Mouse (Mus musculus) mouse trophoblast stem cell (cell line): Measurements from ENCODE around the gene Cux1.

Experiments
- in situ Hi-C, 2 experiments: fragments of 300-500 bp; cut with MseI, MboI; formaldehyde crosslinking; loops; 2 replicates in 1 of 2; 3 replicates in 1 of 2; pipeline ENCODE4 v1.15.1; 2025

Cux1 gene

DNA sequence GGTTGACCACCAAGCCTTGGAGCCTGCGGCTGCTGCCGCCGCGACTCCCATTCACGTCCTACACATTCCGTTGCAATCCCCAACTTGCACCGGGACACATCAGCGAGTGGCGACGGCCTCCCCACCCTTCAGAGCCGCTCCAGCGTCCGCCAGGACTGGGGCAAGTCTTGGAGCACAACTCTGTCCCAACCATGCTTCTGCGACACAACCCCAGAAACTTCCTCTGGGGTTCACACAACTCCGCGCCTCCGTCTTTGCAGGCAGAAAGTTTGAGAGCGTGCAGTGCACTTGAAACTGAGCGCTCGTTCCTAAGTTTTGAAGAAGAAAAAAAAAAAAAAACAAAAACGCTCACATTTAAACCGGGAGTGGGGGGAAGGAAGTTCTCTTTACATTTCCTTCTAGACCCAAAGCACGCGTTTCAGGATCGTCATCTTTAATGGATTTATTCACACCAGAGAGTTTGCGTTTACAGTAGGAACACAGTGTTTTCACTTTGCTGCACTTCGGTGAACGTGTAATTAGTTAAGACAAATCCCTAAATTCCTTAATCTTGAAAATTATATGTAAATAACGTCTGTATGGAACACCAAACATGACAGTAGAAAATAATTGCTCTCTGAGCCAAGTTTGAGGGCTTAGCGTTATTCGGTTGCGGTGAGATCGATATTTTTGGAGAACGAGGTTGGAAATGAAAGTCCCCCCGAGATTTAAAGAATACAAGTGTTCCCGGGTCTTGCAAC is 906 bp upstream of the Cux1 start:
- in situ Hi-C loops, result loop anchor here (5.0 to 10.0 kb wide), 2 partner anchors 54 to 97 kb away; no protein-coding TSS in a partner anchor

DNA sequence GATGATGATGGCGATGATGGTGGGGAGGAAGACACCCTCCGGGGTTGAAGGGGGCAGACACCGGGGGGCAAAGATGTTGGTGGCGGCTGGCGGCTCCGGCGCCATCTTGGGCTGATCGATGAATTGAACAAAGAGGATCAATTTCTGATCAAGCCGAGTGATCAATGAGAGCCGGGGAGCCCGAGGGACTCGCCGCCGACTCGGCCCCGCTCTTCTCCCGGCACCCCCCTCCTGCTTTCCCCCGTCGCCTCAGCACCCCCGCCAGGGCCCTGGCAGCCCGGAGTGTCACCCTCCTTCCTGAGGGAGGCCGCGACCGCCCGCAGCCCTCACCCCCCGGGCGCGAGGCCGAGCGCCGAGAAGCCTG is 496 bp downstream of the Cux1 start:
- in situ Hi-C loops, result loop anchor here (5.0 to 10.0 kb wide), 2 partner anchors 56 to 98 kb away; no protein-coding TSS in a partner anchor

GRCm38 (mm10) chr5:136566001-136566811 is 1.1 kb downstream of the Cux1 start:
- in situ Hi-C loops, result loop anchor here (5.0 to 10.0 kb wide), 2 partner anchors 56 to 99 kb away; no protein-coding TSS in a partner anchor

- in situ Hi-C loops, result loop anchor here (5.0 to 10.0 kb wide), 2 partner anchors 57 to 99 kb away; no protein-coding TSS in a partner anchor
These were observed 1.9 kb downstream of the Cux1 start for GRCm38 (mm10) chr5:136565311-136565811.

GRCm38 (mm10) chr5:136564613-136565299 is 2.5 kb downstream of the Cux1 start:
- in situ Hi-C loops, result loop anchor here (5.0 to 10.0 kb wide), 2 partner anchors 58 to 100 kb away; no protein-coding TSS in a partner anchor

- in situ Hi-C loops, result loop anchor here in 1 of 2 experiments (10.0 kb wide), 1 partner anchor 101 kb away; no protein-coding TSS in a partner anchor
These were observed 3.3 kb downstream of the Cux1 start for GRCm38 (mm10) chr5:136563996-136564395.

- in situ Hi-C loops, result loop anchor here in 1 of 2 experiments (10.0 kb wide), 1 partner anchor 102 kb away; no protein-coding TSS in a partner anchor
These were observed 4.2 kb downstream of the Cux1 start for GRCm38 (mm10) chr5:136563104-136563503.

- in situ Hi-C loops, result loop anchor here in 1 of 2 experiments (10.0 kb wide), 1 partner anchor 103 kb away; no protein-coding TSS in a partner anchor
These were observed 5.1 kb downstream of the Cux1 start for GRCm38 (mm10) chr5:136562212-136562611.

- in situ Hi-C loops, result loop anchor here in 1 of 2 experiments (10.0 kb wide), 1 partner anchor 103 kb away; no protein-coding TSS in a partner anchor
These were observed 5.6 kb downstream of the Cux1 start for GRCm38 (mm10) chr5:136561641-136562040.

DNA sequence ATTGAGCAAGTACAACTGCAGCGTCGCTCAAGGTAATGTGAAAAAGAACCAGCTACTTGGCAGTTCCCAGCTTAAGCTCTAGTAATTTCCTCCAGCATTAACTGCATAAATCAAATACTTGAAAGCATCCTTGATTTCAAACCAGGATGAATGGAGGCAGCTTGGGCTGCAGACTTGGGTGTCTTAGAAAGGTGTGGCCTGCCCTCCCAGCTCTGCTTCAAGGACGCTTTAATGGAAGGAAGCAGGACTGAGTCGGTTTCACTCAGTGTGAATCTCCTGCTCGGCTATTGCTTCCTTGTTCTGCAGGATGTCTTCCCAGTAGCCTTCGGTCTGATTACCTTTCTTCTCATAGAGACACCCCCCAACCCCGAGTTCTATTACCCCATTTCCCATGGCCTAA is 6.6 kb downstream of the Cux1 start:
- in situ Hi-C loops, result loop anchor here in 1 of 2 experiments (10.0 kb wide), 1 partner anchor 104 kb away; no protein-coding TSS in a partner anchor

DNA sequence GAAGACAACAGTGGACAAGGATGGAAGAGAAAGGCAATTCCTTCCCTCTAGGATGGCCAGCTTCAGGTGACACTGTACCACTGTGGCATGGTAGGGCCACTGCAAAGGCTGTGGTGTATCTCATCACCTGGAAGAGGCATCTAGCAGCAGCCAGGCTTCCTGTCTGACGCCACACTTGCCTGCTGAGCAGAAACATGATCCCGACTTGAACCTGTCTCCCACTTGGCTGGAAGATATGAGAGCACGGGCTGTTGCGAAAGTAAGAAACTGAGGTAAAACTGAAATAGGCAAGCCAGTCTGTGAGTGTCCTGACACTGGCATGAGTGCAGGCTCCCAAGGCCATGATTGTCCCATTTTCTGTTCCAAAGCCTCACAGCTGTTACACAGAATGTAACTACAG is 9.8 kb downstream of the Cux1 start:
- in situ Hi-C loops, result no loop called here

DNA sequence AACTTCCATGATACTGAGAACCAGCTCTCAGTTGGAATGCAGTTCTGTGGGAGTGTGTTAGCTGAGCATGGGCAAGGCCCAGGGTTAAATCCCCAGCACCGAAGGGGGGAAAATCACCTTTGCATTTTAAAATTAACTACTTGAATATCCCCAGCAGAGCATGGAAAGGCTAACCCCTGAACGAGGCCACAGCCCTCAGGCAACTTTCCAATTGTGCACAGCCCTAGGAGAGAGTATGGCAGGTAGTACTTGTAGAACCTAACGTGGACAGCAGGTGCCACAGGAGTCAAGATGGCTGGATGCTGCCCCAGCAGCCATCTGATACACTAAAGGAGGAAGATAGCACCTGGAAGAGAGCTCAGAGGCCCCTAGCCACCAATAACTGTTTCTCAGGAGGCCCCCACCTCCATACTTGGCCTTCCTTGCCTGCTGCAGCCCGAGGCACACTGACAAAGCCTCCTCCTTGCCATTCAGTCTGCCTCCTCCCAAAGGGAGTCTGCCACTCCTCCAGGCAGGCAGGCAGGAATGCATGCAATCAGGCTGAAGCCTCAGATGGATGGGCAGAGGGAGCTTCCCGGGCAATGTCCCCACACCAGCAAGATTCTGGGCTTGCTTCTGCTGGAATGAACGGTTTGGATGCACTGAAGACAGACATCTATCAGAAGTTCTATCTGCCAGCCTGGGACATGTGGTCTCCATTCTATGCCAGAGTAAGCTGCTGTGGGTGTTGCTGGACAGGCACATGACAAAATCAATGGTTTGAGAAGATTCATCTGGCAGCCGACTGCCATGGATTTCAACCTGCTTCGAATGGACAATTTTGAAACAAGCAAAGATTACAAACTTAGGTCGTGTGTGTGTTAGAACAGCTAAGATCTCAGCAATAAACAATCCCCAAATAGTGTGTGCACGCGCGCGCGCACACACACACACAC is 10.7 kb downstream of the Cux1 start:
- in situ Hi-C loops, result no loop called here

DNA sequence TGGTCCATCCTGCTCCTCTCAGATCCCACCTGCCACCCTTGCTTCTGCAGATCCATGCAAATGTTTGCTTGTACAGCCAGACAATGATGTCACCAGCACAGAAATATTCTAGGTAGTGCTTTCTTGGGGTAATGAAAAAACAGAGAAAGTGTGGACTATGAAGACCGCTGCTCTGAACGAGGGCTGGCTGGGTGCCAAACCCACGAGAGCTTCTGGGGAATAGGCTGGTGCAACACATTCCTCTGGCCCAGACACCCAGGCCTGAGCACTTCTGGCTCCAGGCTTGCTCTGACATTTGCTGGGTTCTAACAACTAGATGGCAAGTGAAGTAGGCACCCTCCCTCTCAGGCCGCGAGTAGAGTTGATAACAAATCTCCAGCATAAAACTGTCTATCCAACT is 11.6 kb downstream of the Cux1 start:
- in situ Hi-C loops, result no loop called here

DNA sequence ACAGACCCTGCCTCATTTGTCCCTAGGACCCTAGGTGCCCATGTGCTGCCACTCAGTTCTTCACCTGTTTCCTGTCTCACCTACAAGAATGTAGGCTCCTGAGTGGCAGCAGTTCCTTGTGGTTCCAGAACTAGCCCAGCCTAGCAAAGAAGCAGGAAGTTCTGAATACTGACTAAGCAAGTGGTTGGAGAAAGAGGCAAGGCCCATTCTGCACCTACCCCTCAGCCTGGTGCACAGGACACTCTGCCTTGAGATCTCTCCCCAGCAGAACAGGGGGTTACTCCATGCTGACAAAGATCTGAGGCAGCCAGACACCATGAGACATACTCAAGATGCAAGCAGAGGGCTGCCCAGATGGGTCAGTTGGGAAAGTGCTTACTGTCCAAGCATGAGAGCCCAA is 14.5 kb downstream of the Cux1 start:
- in situ Hi-C loops, result no loop called here

DNA sequence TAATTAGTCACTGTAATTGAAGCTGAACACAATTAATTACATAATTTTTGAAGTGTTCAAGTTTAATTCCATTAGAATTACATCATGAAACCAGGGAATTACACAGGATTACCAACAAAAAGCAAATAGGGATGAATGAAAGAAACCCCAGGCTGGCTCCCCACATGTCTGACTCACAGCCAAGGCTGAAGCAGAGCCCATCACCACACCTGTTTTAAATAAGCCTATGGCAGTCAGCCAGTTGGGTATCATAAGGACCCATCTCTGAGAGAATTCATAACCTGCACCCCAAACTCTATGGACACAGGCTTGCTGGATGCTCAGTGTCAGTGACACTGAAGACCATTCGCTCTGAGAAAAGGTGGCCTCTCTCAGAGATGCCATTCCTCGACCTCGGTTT is 15.2 kb downstream of the Cux1 start:
- in situ Hi-C loops, result no loop called here

DNA sequence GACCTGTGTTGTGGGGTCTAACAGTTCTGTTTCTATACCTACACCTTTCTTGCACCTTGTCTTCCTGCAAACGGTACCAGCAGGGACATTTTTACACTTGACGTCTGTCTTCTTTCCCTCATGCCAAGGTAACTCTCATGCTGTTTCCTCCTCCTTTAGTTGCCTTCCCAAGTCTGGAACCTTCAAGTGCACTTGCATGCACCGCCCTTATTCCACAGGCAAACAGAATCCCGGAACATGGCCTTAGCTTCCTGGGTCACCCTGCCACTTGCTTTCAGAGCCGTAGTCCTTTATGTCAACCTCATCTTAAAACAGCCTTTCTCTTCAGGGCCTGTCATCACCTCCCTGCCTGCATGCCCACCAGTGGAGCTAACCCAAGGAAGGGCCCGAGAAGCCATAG is 15.7 kb downstream of the Cux1 start:
- in situ Hi-C loops, result no loop called here

DNA sequence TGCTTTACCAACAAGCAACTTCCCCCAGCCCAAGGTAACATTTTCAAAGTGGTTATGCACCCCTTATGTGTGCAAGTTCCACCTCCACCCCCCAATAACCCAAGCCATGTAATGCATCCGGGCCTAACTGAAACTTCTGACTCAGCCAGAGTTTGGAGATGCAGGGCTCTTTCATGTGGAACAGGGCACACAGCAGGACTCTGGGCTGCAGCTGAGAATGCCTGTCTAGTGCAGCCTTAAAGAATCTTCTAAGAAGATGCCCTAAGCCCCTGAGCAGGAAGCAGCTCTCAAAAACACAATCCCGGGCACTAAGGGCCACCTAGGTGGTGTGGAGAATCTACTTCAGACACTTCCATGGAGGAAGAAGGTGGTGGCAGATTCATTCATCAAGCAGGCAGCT is 16.6 kb downstream of the Cux1 start:
- in situ Hi-C loops, result no loop called here

- in situ Hi-C loops, result no loop called here
These were observed 18.5 kb downstream of the Cux1 start for GRCm38 (mm10) chr5:136548776-136549175.

GRCm38 (mm10) chr5:136545061-136545460 is 22.2 kb downstream of the Cux1 start:
- in situ Hi-C loops, result no loop called here

- in situ Hi-C loops, result no loop called here
These were observed 24.1 kb downstream of the Cux1 start for GRCm38 (mm10) chr5:136543171-136543570.
